ENCODE assay signal across 8 mouse cellular contexts in the genomic region with DNA sequence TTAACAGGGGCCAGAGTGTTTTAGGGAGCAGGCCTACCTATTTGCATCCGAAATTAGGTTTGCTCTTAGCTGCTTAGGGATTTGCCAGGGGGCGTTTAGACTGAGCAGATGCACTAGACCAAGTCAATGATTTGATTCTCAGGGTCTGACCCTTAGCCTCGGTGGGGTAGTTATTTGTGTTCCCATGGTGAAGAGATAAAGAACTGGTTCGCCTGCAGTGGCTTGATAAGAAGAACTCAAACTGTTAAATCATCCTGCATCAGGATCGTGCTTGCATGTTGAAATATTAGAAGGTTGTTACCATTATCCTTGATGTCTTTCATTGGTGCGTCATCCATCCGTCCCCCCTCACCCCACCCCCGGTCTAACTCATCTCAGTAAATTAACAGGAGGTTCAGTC. TPM values are rescaled to one million over a fixed set of nuclear protein-coding genes. Genes with fewer than 3 reads are reported as not detected.
A peak's percentile ranks its signal among the peaks of the same experiment; 100 is the strongest.
DNase-seq lines count a peak whose midpoint lies in the region; ATAC-seq and TF ChIP-seq lines count a peak whose summit lies in the region.

No protein-coding gene starts in this region.

- intact Hi-C loops in heart, postnatal 36 days (cut with DNase I) = no loop called here

- H3K36me3 ChIP-seq in heart, embryonic 16.5 days (ENCODE audit: control insufficient read depth, insufficient read depth) = no peaks in the 10 kb centered on the region
- no peaks in the 10 kb centered on the region for H3K36me3 ChIP-seq in C2C12 (ENCODE audit: control insufficient read depth, insufficient read depth)
- H3K36me3 ChIP-seq in macrophage (ENCODE audit: inconsistent target) = no peaks in the 10 kb centered on the region

- peak overlapping the region; percentile 93 for H3K27ac ChIP-seq in heart, embryonic 16.5 days (ENCODE audit: low read length)
- peak overlapping the region; percentile 47; the same call in 1 of the 2 replicates for H3K27ac ChIP-seq in bone marrow macrophage, adult 2 months (ENCODE audit: insufficient read depth, low read depth, low read length)
- H3K27ac ChIP-seq in macrophage = peak overlapping the region; percentile 44

- H3K79me3 ChIP-seq in C2C12 (ENCODE audit: low read depth) = no peaks in the 10 kb centered on the region

- peak overlapping the region; percentile 85 for H3K9ac ChIP-seq in heart, embryonic 16.5 days (ENCODE audit: low read length)

- H3K79me2 ChIP-seq in C2C12 (ENCODE audit: control insufficient read depth, insufficient read depth) = no peaks in the 10 kb centered on the region
- peaks cover 55% of the 10 kb centered on the region for H3K79me2 ChIP-seq in macrophage (ENCODE audit: inconsistent target)

- H3K4me1 ChIP-seq in heart, embryonic 16.5 days (ENCODE audit: control insufficient read depth, insufficient read depth, low read length) = peaks cover 3% of the 10 kb centered on the region; the same call in 1 of the 2 replicates
- peaks cover 10% of the 10 kb centered on the region for H3K4me1 ChIP-seq in bone marrow macrophage, adult 2 months (ENCODE audit: control insufficient read depth, insufficient read depth, low read length)

- no peak for TF ChIP-seq CTCF in C2C12 (IDR thresholded peaks at IDR 0.05; ENCODE audit: control insufficient read depth, insufficient read depth, insufficient read length)
- no peak for TF ChIP-seq CTCF in bone marrow macrophage, adult 2 months (IDR thresholded peaks at IDR 0.05; ENCODE audit: low read depth, low read length)

- ATAC-seq in heart, embryonic 16.5 days (replicated peaks; ENCODE audit: extremely low read depth, insufficient read depth, low FRiP score) = no peak
- peak; percentile 38 for ATAC-seq in granulocyte monocyte progenitor cell, adult 5-6 weeks (replicated peaks; ENCODE audit: poor library complexity, severe bottlenecking)

- no peak for TF ChIP-seq POLR2A in bone marrow macrophage, adult 2 months (IDR thresholded peaks at IDR 0.05; ENCODE audit: borderline replicate concordance, low read depth, low read length)

- no peak for DNase-seq in heart, postnatal 36 days
- DNase-seq in urinary bladder, postnatal 14 days (ENCODE audit: low spot score) = no peak
- no peak for DNase-seq in gastrocnemius, postnatal 4 days (ENCODE audit: low spot score in 2 of 2)

- H3K4me3 ChIP-seq in heart, embryonic 16.5 days (ENCODE audit: low read length) = peak overlapping the region; percentile 70
- H3K4me3 ChIP-seq in C2C12 (ENCODE audit: insufficient read depth, poor library complexity, severe bottlenecking) = peak overlapping the region; percentile 23
- H3K4me3 ChIP-seq in bone marrow macrophage, adult 2 months (ENCODE audit: insufficient read depth, low read length) = peak overlapping the region; percentile 64
- peak overlapping the region; percentile 37 for H3K4me3 ChIP-seq in macrophage (ENCODE audit: inconsistent target)

- no peaks in the 10 kb centered on the region for H3K9me3 ChIP-seq in heart, embryonic 16.5 days (replicated peaks; ENCODE audit: control insufficient read depth, low read length)

- no peak overlapping the region for H3ac ChIP-seq in C2C12 (ENCODE audit: control insufficient read depth, insufficient read length, low read depth)

- WGBS in heart, embryonic 16.5 days = 19% methylated on average over 8 of the region's 8 CpGs
- WGBS in macrophage (ENCODE audit: missing documents) = 23% methylated on average over 8 of the region's 8 CpGs

- peak overlapping the region; percentile 61 for H3K4me2 ChIP-seq in heart, embryonic 16.5 days (ENCODE audit: low read depth, low read length)

- H3K27me3 ChIP-seq in heart, embryonic 16.5 days (ENCODE audit: control insufficient read depth, insufficient read depth, low read length) = no peaks in the 10 kb centered on the region
- no peaks in the 10 kb centered on the region for H3K27me3 ChIP-seq in C2C12 (ENCODE audit: control insufficient read depth, insufficient read depth, insufficient read length)

TF ChIP-seq in C2C12, 6 proteins besides CTCF, POLR2A, EP300 and RAD21:
- no peak for TF ChIP-seq USF1 (IDR thresholded peaks at IDR 0.05; ENCODE audit: low read depth)
- TF ChIP-seq FOSL1 (IDR thresholded peaks at IDR 0.05; ENCODE audit: insufficient read depth, low read length, poor library complexity, severe bottlenecking) = no peak
- no peak for TF ChIP-seq MAX (IDR thresholded peaks at IDR 0.05)
- no peak for TF ChIP-seq MYOD1 (IDR thresholded peaks at IDR 0.05; ENCODE audit: control insufficient read depth, insufficient read length, low read depth)
- no peak for TF ChIP-seq CEBPB (IDR thresholded peaks at IDR 0.05; ENCODE audit: low read depth)
- TF ChIP-seq MYOG (IDR thresholded peaks at IDR 0.05; ENCODE audit: control insufficient read depth, extremely low read depth, insufficient read length) = no peak

RNA-seq across cellular contexts. Expression of a gene that starts 1.7 kb away (rescaled TPM):
- polyA plus RNA-seq in heart, embryonic 16.5 days (2015; fragmentation: Nextera tagmentation; extraction: Ambion mirVana) = 18.6 and 19.0 TPM in 2 replicates
- total RNA-seq in heart, postnatal 36 days (2021) = 1 to 10 TPM; 5.5 to 6.7 TPM
- polyA plus RNA-seq in C2C12 (2012; fragmentation: generic; extraction: Trizol) (1.2 TPM), macrophage (2018) (31.9 to 44.9 TPM (median 33.0 TPM) in 3 replicates)
- polyA plus RNA-seq in bone marrow macrophage, adult 2 months (2012; ENCODE audit: insufficient read depth, insufficient read length, missing spikeins) = 86.7 and 89.1 TPM in 2 replicates
- total RNA-seq in granulocyte monocyte progenitor cell, adult 5-6 weeks (2014; fragmentation: Nextera tagmentation) = 39.9 and 96.1 TPM in 2 replicates
- 48.0 and 62.4 TPM in 2 replicates for total RNA-seq in granulocyte monocyte progenitor cell, adult 5-6 weeks (2017)
- total RNA-seq in macrophage (2018; cell fraction: chromatin; rRNA removed) = 100 to 1,000 TPM in 23 of 26 experiments, 10 to 100 TPM in 3; 61.4 to 351 (median 173) TPM
- 10 to 100 TPM in 24 of 26 experiments, 1 to 10 TPM in 2; 8.0 to 37.9 (median 20.3) TPM for total RNA-seq in macrophage (2018; cell fraction: cytosol; rRNA removed)
- 100 to 1,000 TPM in 17 of 26 experiments, 10 to 100 TPM in 9; 30.3 to 354 (median 129) TPM for total RNA-seq in macrophage (2018; cell fraction: nucleus; rRNA removed)
- total RNA-seq in gastrocnemius, postnatal 4 days (2021) = 10 to 100 TPM; 21.7 to 28.4 TPM

RNA-seq across cellular contexts. Expression of a gene that starts 8.6 kb away (rescaled TPM):
- polyA plus RNA-seq in heart, embryonic 16.5 days (2015; fragmentation: Nextera tagmentation; extraction: Ambion mirVana) = 1.2 and 1.9 TPM in 2 replicates
- under 1 TPM; 0.79 to 0.92 TPM for total RNA-seq in heart, postnatal 36 days (2021)
- polyA plus RNA-seq in C2C12 (2012; fragmentation: generic; extraction: Trizol) (not detected), macrophage (2018) (1.2 to 1.3 TPM in 2 of 3 replicates, not detected in the other)
- polyA plus RNA-seq in bone marrow macrophage, adult 2 months (2012; ENCODE audit: insufficient read depth, insufficient read length, missing spikeins) = 5.3 and 6.1 TPM in 2 replicates
- 1.9 TPM in 1 of 2 replicates, not detected in the other for total RNA-seq in granulocyte monocyte progenitor cell, adult 5-6 weeks (2014; fragmentation: Nextera tagmentation)
- total RNA-seq in granulocyte monocyte progenitor cell, adult 5-6 weeks (2017) = 30.0 and 112 TPM in 2 replicates
- 1 to 10 TPM in 1 of 26 experiments, not detected in 25; 2.3 TPM for total RNA-seq in macrophage (2018; cell fraction: chromatin; rRNA removed)
- total RNA-seq in macrophage (2018; cell fraction: cytosol; rRNA removed) = under 1 TPM in 5 of 26 experiments, not detected in 21; 0.38 to 0.80 (median 0.74) TPM
- not detected for total RNA-seq in macrophage (2018; cell fraction: nucleus; rRNA removed)
- total RNA-seq in gastrocnemius, postnatal 4 days (2021) = 1 to 10 TPM in 1 of 2 experiments, under 1 TPM in 1; 0.80 to 2.1 TPM
